10 mouse cellular contexts compared by ENCODE assay signal in genomic region chr4:120024071-120024470, GRCm38 (mm10). TPM values are rescaled to one million over a fixed set of nuclear protein-coding genes. Genes with fewer than 3 reads are reported as not detected.
DNase-seq lines count a peak whose midpoint lies in the region; ATAC-seq lines count a peak whose summit lies in the region.
"Had no signal": no experiment of that assay in that cellular context is flagged by ENCODE, and none has a peak within 500 bp of the region (broad histone marks: within the 10 kb centered on the region; RNA-seq: fewer than 3 reads in every experiment).

No protein-coding gene starts in this region.

- no peaks in the 10 kb centered on the region for H3K4me1 ChIP-seq in embryonic facial prominence, embryonic 11.5 days (ENCODE audit: control insufficient read depth, insufficient read depth, low read length)
- peaks cover 12% of the 10 kb centered on the region for H3K4me1 ChIP-seq in embryonic facial prominence, embryonic 10.5 days
- peaks cover 5% of the 10 kb centered on the region for H3K4me1 ChIP-seq in hindbrain, embryonic 16.5 days (ENCODE audit: control insufficient read depth, insufficient read depth, low read depth, low read length)
- H3K4me1 ChIP-seq in limb, embryonic 15.5 days, result no peaks in the 10 kb centered on the region
- H3K4me1 ChIP-seq: liver, embryonic 13.5 days had no signal

- H3K36me3 ChIP-seq in embryonic facial prominence, embryonic 11.5 days (replicated peaks; ENCODE audit: control insufficient read depth, insufficient read depth, low read depth, low read length), result no peaks in the 10 kb centered on the region
- H3K36me3 ChIP-seq in embryonic facial prominence, embryonic 10.5 days (replicated peaks), result no peaks in the 10 kb centered on the region
- H3K36me3 ChIP-seq in hindbrain, embryonic 16.5 days (ENCODE audit: control insufficient read depth, insufficient read depth, low read length), result no peaks in the 10 kb centered on the region
- H3K36me3 ChIP-seq in limb, embryonic 15.5 days, result no peaks in the 10 kb centered on the region
- H3K36me3 ChIP-seq: liver, embryonic 13.5 days had no signal

- H3K9ac ChIP-seq in embryonic facial prominence, embryonic 11.5 days (replicated peaks; ENCODE audit: low read length), result no peak overlapping the region
- H3K9ac ChIP-seq in hindbrain, embryonic 16.5 days (ENCODE audit: low read depth, low read length), result no peak overlapping the region
- H3K9ac ChIP-seq in limb, embryonic 15.5 days, result no peak overlapping the region
- H3K9ac ChIP-seq: liver, embryonic 13.5 days had no signal

- no peaks in the 10 kb centered on the region for H3K27me3 ChIP-seq in embryonic facial prominence, embryonic 11.5 days (ENCODE audit: control insufficient read depth, insufficient read depth, low read length)
- H3K27me3 ChIP-seq in embryonic facial prominence, embryonic 10.5 days (replicated peaks; ENCODE audit: low read depth, poor library complexity, severe bottlenecking), result peaks cover 17% of the 10 kb centered on the region
- H3K27me3 ChIP-seq in hindbrain, embryonic 16.5 days (replicated peaks; ENCODE audit: control insufficient read depth, insufficient read depth, low read length), result no peaks in the 10 kb centered on the region
- no peaks in the 10 kb centered on the region for H3K27me3 ChIP-seq in limb, embryonic 15.5 days
- H3K27me3 ChIP-seq: liver, embryonic 13.5 days had no signal

- ATAC-seq in embryonic facial prominence, embryonic 11.5 days (replicated peaks; ENCODE audit: insufficient number of reproducible peaks, low FRiP score, low TSS enrichment, low read depth), result 0 out of 2 replicates have a peak, but pooled peaks have one; percentile 65
- peak; percentile 80 for ATAC-seq in hindbrain, embryonic 16.5 days
- ATAC-seq in limb, embryonic 15.5 days (ENCODE audit: insufficient number of reproducible peaks, low FRiP score, low TSS enrichment, low read depth), result peak; percentile 46; the same call in 1 of the 2 replicates

- no peak overlapping the region for H3K4me2 ChIP-seq in embryonic facial prominence, embryonic 11.5 days (ENCODE audit: low read depth, low read length)
- H3K4me2 ChIP-seq in hindbrain, embryonic 16.5 days (ENCODE audit: low read length), result no peak overlapping the region
- no peak overlapping the region for H3K4me2 ChIP-seq in limb, embryonic 15.5 days
- H3K4me2 ChIP-seq: liver, embryonic 13.5 days had no signal

- WGBS in embryonic facial prominence, embryonic 11.5 days, result 57% methylated on average over 10 of the region's 10 CpGs
- 60% methylated on average over 10 of the region's 10 CpGs for WGBS in embryonic facial prominence, embryonic 10.5 days
- WGBS in hindbrain, embryonic 16.5 days, result 42% methylated on average over 10 of the region's 10 CpGs
- WGBS in limb, embryonic 15.5 days, result 46% methylated on average over 10 of the region's 10 CpGs

- DNase-seq in embryonic facial prominence, embryonic 11.5 days (ENCODE audit: low spot score), result no peak
- no peak for DNase-seq in embryonic facial prominence, embryonic 10.5 days (ENCODE audit: low spot score)
- DNase-seq in ovary, postnatal 14 days (ENCODE audit: low spot score), result peak; percentile 11
- no peak for DNase-seq in ovary, postnatal 10 days (ENCODE audit: low spot score)
- DNase-seq in MN1 (ENCODE audit: low spot score), result no peak
- DNase-seq in ovary, postnatal 36 days (ENCODE audit: low spot score), result no peak
- DNase-seq: liver, embryonic 13.5 days had no signal

- no peaks in the 10 kb centered on the region for H3K9me3 ChIP-seq in embryonic facial prominence, embryonic 11.5 days (replicated peaks; ENCODE audit: control insufficient read depth, low read length)
- no peaks in the 10 kb centered on the region for H3K9me3 ChIP-seq in embryonic facial prominence, embryonic 10.5 days
- no peaks in the 10 kb centered on the region for H3K9me3 ChIP-seq in hindbrain, embryonic 16.5 days (ENCODE audit: control insufficient read depth, low read length)
- H3K9me3 ChIP-seq in limb, embryonic 15.5 days, result no peaks in the 10 kb centered on the region
- H3K9me3 ChIP-seq: liver, embryonic 13.5 days had no signal

- no peak overlapping the region for H3K27ac ChIP-seq in embryonic facial prominence, embryonic 11.5 days (replicated peaks; ENCODE audit: low read depth, low read length)
- H3K27ac ChIP-seq in embryonic facial prominence, embryonic 10.5 days (replicated peaks), result no peak overlapping the region
- peak overlapping the region; percentile 18; the same call in 1 of the 2 replicates for H3K27ac ChIP-seq in hindbrain, embryonic 16.5 days (ENCODE audit: low read depth, low read length)
- no peak overlapping the region for H3K27ac ChIP-seq in limb, embryonic 15.5 days
- H3K27ac ChIP-seq: liver, embryonic 13.5 days had no signal

- no peak overlapping the region for H3K4me3 ChIP-seq in embryonic facial prominence, embryonic 11.5 days (ENCODE audit: low read depth, low read length)
- no peak overlapping the region for H3K4me3 ChIP-seq in embryonic facial prominence, embryonic 10.5 days
- H3K4me3 ChIP-seq in hindbrain, embryonic 16.5 days (ENCODE audit: low read length), result no peak overlapping the region
- H3K4me3 ChIP-seq in limb, embryonic 15.5 days, result no peak overlapping the region
- H3K4me3 ChIP-seq: liver, embryonic 13.5 days had no signal

RNA-seq across cellular contexts. Expression of gene AL607142.1, which starts 40.7 kb away (rescaled TPM):
- not detected in 2 replicates for polyA plus RNA-seq in embryonic facial prominence, embryonic 11.5 days (2014; fragmentation: Nextera tagmentation; extraction: Ambion mirVana)
- not detected in 2 replicates for polyA plus RNA-seq in embryonic facial prominence, embryonic 10.5 days (2016; fragmentation: Nextera tagmentation; extraction: Ambion mirVana)
- not detected in 2 replicates for polyA plus RNA-seq in hindbrain, embryonic 16.5 days (2015; fragmentation: Nextera tagmentation; extraction: Ambion mirVana)
- not detected in 2 replicates for polyA plus RNA-seq in limb, embryonic 15.5 days (2015; fragmentation: Nextera tagmentation; extraction: Ambion mirVana)
- polyA plus RNA-seq: C2C12; liver, embryonic 13.5 days had no signal
